12 mouse cellular contexts compared by ENCODE assay signal in the genomic region with DNA sequence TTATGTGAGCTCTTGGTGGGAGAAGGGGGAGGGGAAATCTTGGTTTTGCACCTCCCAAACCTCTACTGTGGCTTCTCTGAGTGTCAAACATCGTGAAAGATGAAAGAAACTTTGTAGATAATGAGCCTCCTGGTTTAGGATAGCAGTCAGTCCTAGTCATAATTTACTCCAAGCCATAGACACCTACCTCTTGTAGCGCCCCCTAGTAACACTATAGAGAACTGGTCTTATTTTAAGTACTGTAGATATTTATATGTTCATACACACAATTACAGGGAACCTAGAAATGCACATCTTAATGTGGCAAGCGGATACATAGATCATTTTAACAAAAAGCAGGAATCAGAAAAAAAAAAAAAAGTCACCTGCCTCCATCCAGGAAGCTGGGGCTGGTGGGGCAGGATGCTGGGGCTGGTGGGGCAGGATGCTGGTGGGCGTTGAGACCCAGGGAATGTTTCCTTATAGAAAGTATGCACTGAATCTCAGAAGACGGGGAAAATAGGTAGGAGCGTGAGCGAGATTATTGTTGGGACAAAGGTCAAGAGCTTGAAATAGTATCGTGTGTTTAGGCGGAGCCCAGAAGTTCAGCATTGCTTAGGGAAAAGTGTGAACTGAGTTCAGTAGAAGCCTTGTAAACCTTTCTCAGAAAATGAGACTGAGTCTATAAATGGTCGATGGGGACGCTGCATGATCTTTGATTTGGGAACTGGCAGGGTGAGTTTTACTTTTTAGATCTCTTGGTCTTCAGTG. TPM values are rescaled to one million over a fixed set of nuclear protein-coding genes. Genes with fewer than 3 reads are reported as not detected.
A peak's percentile ranks its signal among the peaks of the same experiment; 100 is the strongest.
DNase-seq lines count a peak whose midpoint lies in the region; ATAC-seq lines count a peak whose summit lies in the region.
"Had no signal": no experiment of that assay in that cellular context is flagged by ENCODE, and none has a peak within 500 bp of the region (broad histone marks: within the 10 kb centered on the region; RNA-seq: fewer than 3 reads in every experiment).

No protein-coding gene starts in this region.

- peak overlapping the region; percentile 26 for H3K4me2 ChIP-seq in hindbrain, embryonic 15.5 days
- no peak overlapping the region for H3K4me2 ChIP-seq in hindbrain, embryonic 12.5 days (replicated peaks)
- H3K4me2 ChIP-seq in neural tube, embryonic 13.5 days, result peak overlapping the region; percentile 14; the same call in 1 of the 2 replicates
- H3K4me2 ChIP-seq: limb, embryonic 13.5 days had no signal

- no peaks in the 10 kb centered on the region; the same call in 1 of the 2 replicates for H3K4me1 ChIP-seq in hindbrain, embryonic 15.5 days (replicated peaks)
- no peaks in the 10 kb centered on the region for H3K4me1 ChIP-seq in hindbrain, embryonic 12.5 days
- H3K4me1 ChIP-seq in neural tube, embryonic 13.5 days (replicated peaks), result no peaks in the 10 kb centered on the region
- H3K4me1 ChIP-seq: heart, embryonic 10.5 days; limb, embryonic 13.5 days had no signal

- no peaks in the 10 kb centered on the region for H3K9me3 ChIP-seq in hindbrain, embryonic 15.5 days
- H3K9me3 ChIP-seq in hindbrain, embryonic 12.5 days (replicated peaks), result no peaks in the 10 kb centered on the region
- H3K9me3 ChIP-seq in neural tube, embryonic 13.5 days, result no peaks in the 10 kb centered on the region
- H3K9me3 ChIP-seq: G1E; heart, embryonic 10.5 days; limb, embryonic 13.5 days had no signal

- no peaks in the 10 kb centered on the region for H3K36me3 ChIP-seq in hindbrain, embryonic 15.5 days
- no peaks in the 10 kb centered on the region for H3K36me3 ChIP-seq in hindbrain, embryonic 12.5 days
- H3K36me3 ChIP-seq in neural tube, embryonic 13.5 days, result no peaks in the 10 kb centered on the region
- H3K36me3 ChIP-seq: G1E; heart, embryonic 10.5 days; limb, embryonic 13.5 days had no signal

- DNase-seq in neural tube, embryonic 10.5 days (ENCODE audit: extremely low spot score, low spot score), result no peak
- peak; percentile 34 for DNase-seq in kidney, postnatal 10 days
- DNase-seq in MN1 (ENCODE audit: low spot score), result no peak
- DNase-seq: thymus, postnatal 25 days had no signal

- peak overlapping the region; percentile 26 for H3K4me3 ChIP-seq in hindbrain, embryonic 15.5 days
- H3K4me3 ChIP-seq in hindbrain, embryonic 12.5 days, result no peak overlapping the region
- H3K4me3 ChIP-seq in neural tube, embryonic 13.5 days, result no peak overlapping the region
- H3K4me3 ChIP-seq: heart, embryonic 10.5 days; limb, embryonic 13.5 days had no signal

- H3K9ac ChIP-seq in hindbrain, embryonic 15.5 days, result no peak overlapping the region
- H3K9ac ChIP-seq in hindbrain, embryonic 12.5 days, result no peak overlapping the region
- no peak overlapping the region for H3K9ac ChIP-seq in neural tube, embryonic 13.5 days
- H3K9ac ChIP-seq: limb, embryonic 13.5 days had no signal

- H3K27me3 ChIP-seq in hindbrain, embryonic 15.5 days, result no peaks in the 10 kb centered on the region
- H3K27me3 ChIP-seq in hindbrain, embryonic 12.5 days, result no peaks in the 10 kb centered on the region
- no peaks in the 10 kb centered on the region for H3K27me3 ChIP-seq in neural tube, embryonic 13.5 days
- H3K27me3 ChIP-seq: limb, embryonic 13.5 days had no signal

- no peak for ATAC-seq in hindbrain, embryonic 15.5 days (ENCODE audit: low FRiP score, low read depth)
- no peak for ATAC-seq in hindbrain, embryonic 12.5 days (ENCODE audit: low FRiP score)
- ATAC-seq in neural tube, embryonic 13.5 days (ENCODE audit: low read depth), result no peak
- no peak for ATAC-seq in monocyte, adult 5-6 weeks (replicated peaks; ENCODE audit: insufficient number of reproducible peaks, low FRiP score, low TSS enrichment, poor library complexity, severe bottlenecking)

- peak overlapping the region; percentile 84 for H3K27ac ChIP-seq in hindbrain, embryonic 15.5 days (replicated peaks)
- H3K27ac ChIP-seq in hindbrain, embryonic 12.5 days, result no peak overlapping the region
- H3K27ac ChIP-seq in neural tube, embryonic 13.5 days (replicated peaks), result peak overlapping the region; percentile 76
- H3K27ac ChIP-seq: heart, embryonic 10.5 days; limb, embryonic 13.5 days had no signal

- 85% methylated on average over 11 of the region's 11 CpGs for WGBS in hindbrain, embryonic 15.5 days
- WGBS in hindbrain, embryonic 12.5 days, result 86% methylated on average over 11 of the region's 11 CpGs
- WGBS in neural tube, embryonic 13.5 days, result 84% methylated on average over 11 of the region's 11 CpGs

RNA-seq across cellular contexts. Expression of gene Hepacam, which starts 1.1 kb away (rescaled TPM):
- 24.9 and 28.7 TPM in 2 replicates for polyA plus RNA-seq in hindbrain, embryonic 15.5 days (2015; fragmentation: Nextera tagmentation; extraction: Ambion mirVana)
- 0.26 and 0.36 TPM in 2 replicates for polyA plus RNA-seq in hindbrain, embryonic 12.5 days (2016; fragmentation: Nextera tagmentation; extraction: Ambion mirVana)
- polyA plus RNA-seq in neural tube, embryonic 13.5 days (2015; fragmentation: Nextera tagmentation; extraction: Ambion mirVana), result 6.7 and 6.9 TPM in 2 replicates
- total RNA-seq in monocyte, adult 5-6 weeks (2017), result not detected in 3 replicates
- total RNA-seq: G1E; neutrophil, adult 5-6 weeks had no signal
- polyA plus RNA-seq: G1E; heart, embryonic 10.5 days had no signal

RNA-seq across cellular contexts. Expression of gene Ccdc15, which starts 20.0 kb away (rescaled TPM):
- polyA plus RNA-seq in hindbrain, embryonic 15.5 days (2015; fragmentation: Nextera tagmentation; extraction: Ambion mirVana), result 7.4 and 7.8 TPM in 2 replicates
- polyA plus RNA-seq in hindbrain, embryonic 12.5 days (2016; fragmentation: Nextera tagmentation; extraction: Ambion mirVana), result 8.2 and 10.5 TPM in 2 replicates
- polyA plus RNA-seq in neural tube, embryonic 13.5 days (2015; fragmentation: Nextera tagmentation; extraction: Ambion mirVana), result 7.9 and 9.0 TPM in 2 replicates
- 2.0 to 13.8 TPM (median 2.8 TPM) in 3 replicates for total RNA-seq in monocyte, adult 5-6 weeks (2017)

RNA-seq across cellular contexts. Expression of gene Robo4, which starts 33.4 kb away (rescaled TPM):
- 4.6 and 8.2 TPM in 2 replicates for polyA plus RNA-seq in hindbrain, embryonic 15.5 days (2015; fragmentation: Nextera tagmentation; extraction: Ambion mirVana)
- 8.0 and 12.0 TPM in 2 replicates for polyA plus RNA-seq in hindbrain, embryonic 12.5 days (2016; fragmentation: Nextera tagmentation; extraction: Ambion mirVana)
- 6.2 and 7.8 TPM in 2 replicates for polyA plus RNA-seq in neural tube, embryonic 13.5 days (2015; fragmentation: Nextera tagmentation; extraction: Ambion mirVana)
- not detected in 3 replicates for total RNA-seq in monocyte, adult 5-6 weeks (2017)
- total RNA-seq: neutrophil, adult 5-6 weeks had no signal
- polyA plus RNA-seq: G1E had no signal
